8 mouse cellular contexts compared by ENCODE assay signal in the genomic region with DNA sequence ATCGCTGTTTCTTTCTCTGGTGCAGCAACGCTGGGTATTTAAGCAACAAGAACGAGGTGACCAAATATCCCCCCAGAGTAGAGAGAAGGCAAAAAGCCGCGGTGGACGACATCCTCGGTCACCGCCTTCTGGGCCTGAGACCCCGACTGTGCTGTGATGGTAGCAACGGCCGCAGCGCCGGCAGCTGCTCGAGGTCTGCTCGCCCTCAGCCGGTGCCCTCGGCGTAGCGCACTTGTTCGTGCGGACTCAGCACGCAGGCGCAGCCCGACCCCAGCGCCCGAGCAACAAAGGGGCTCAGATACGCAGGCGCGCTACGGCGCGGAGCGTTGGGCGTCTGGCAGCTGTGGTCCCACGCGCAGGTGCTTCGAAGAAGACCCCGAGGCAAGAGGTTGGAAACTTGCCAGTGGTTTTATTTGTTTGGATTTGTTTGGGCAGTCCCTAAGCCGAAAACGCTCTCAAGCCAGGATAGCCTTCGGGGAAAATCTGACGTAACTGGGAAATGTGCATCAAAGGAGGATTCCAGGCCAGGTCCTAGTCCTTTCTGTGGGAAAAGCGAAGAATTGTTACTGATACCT. TPM values are rescaled to one million over a fixed set of nuclear protein-coding genes. Genes with fewer than 3 reads are reported as not detected.
A peak's percentile ranks its signal among the peaks of the same experiment; 100 is the strongest.
DNase-seq lines count a peak whose midpoint lies in the region; ATAC-seq and TF ChIP-seq lines count a peak whose summit lies in the region.

Gene Gdpd1, minus strand, starts transcription at position 197 of the 575 bp plus-strand sequence.

- no peaks in the 10 kb centered on the region for H3K9me3 ChIP-seq in hindbrain, embryonic 13.5 days

- H3K36me3 ChIP-seq in hindbrain, embryonic 13.5 days = peaks cover 17% of the 10 kb centered on the region

- peak within 1 kb of the TSS; percentile 93 for H3K9ac ChIP-seq in hindbrain, embryonic 13.5 days

- H3K27me3 ChIP-seq in Patski = no peaks in the 10 kb centered on the region
- no peaks in the 10 kb centered on the region for H3K27me3 ChIP-seq in hindbrain, embryonic 13.5 days

- POLR2A ChIA-PET in Patski (lab: Charles Lee) = interaction anchor here (0.8 to 2.7 kb wide), 3 partner anchors 12 to 363 kb away, joined by 3 to 11 read pairs (median 4); partner anchors contain the start of gene Smg8

- H3K4me3 ChIP-seq in hindbrain, embryonic 13.5 days = peak within 1 kb of the TSS; percentile 74

- peak; percentile 54 for TF ChIP-seq CTCF in Patski (IDR thresholded peaks at IDR 0.05)

- peak; percentile 77 for DNase-seq in Patski (ENCODE audit: low read depth, low spot score)
- peak; percentile 93 to 95 for DNase-seq in cerebellum, postnatal 14 days
- DNase-seq in frontal cortex, postnatal 14 days (ENCODE audit: low spot score in 2 of 2) = peak; percentile 82 to 85
- DNase-seq in layer of hippocampus, postnatal 25 days (ENCODE audit: extremely low spot score in 1 of 2, low spot score in 1 of 2) = peak; percentile 73 to 78
- DNase-seq in lung, postnatal 25 days (ENCODE audit: low spot score) = peak; percentile 89
- DNase-seq in retina, postnatal 1 day = peak; percentile 98
- peak; percentile 76 to 84 for DNase-seq in urinary bladder, adult 18-20 months (ENCODE audit: low spot score in 2 of 2)

- ATAC-seq in Patski = peak; percentile 86
- peak; percentile 97 for ATAC-seq in hindbrain, embryonic 13.5 days (ENCODE audit: low FRiP score)

- in situ Hi-C loops in Patski (cut with MboI; ENCODE audit: low pct_unique_long_range_greater_than_20kb) = no loop called here

- peak within 1 kb of the TSS; percentile 98 for H3K27ac ChIP-seq in hindbrain, embryonic 13.5 days

- peak within 1 kb of the TSS; percentile 63 for H3K4me2 ChIP-seq in hindbrain, embryonic 13.5 days

- CTCF ChIA-PET in Patski (lab: Charles Lee) = no interaction called here

- peaks cover 46% of the 10 kb centered on the region for H3K4me1 ChIP-seq in hindbrain, embryonic 13.5 days (replicated peaks)

- under 1% methylated on average over 43 of the region's 43 CpGs for WGBS in hindbrain, embryonic 13.5 days

RNA-seq across cellular contexts. Expression of gene Gdpd1, which starts in this region (rescaled TPM):
- 36.5 TPM for polyA plus RNA-seq in Patski (2021)
- 190 and 193 TPM in 2 replicates for polyA plus RNA-seq in hindbrain, embryonic 13.5 days (2015; fragmentation: Nextera tagmentation; extraction: Ambion mirVana)
- 10 to 100 TPM; 46.3 to 48.7 TPM for total RNA-seq in layer of hippocampus, postnatal 25 days (2021)

Comparison
In these comparisons a context has a peak if more than half of its experiments do, and no peak if none do; other contexts are left out.
1. Peak in every context shown above with its lines: DNase-seq, ATAC-seq, H3K4me3 ChIP-seq and H3K27ac ChIP-seq.